Mouse (Mus musculus) olfactory bulb, adult 2 months (tissue): ENCODE measurements around the gene Rbfox3.

Experiments
- CTCF ChIP-seq: fragments of 200-500 bp; IDR thresholded peaks from 2 replicates; pipeline ENCODE4 v1.5.1; 2012; ENCODE audit warnings: low read depth, mild to moderate bottlenecking, low read length, moderate library complexity; ENCODE audit not compliant: insufficient read depth
- POLR2A ChIP-seq: fragments of 200-500 bp; IDR thresholded peaks from 2 replicates; pipeline ENCODE4 v1.6.1; 2012; ENCODE audit warnings: mild to moderate bottlenecking, low read depth, low read length, moderate library complexity; ENCODE audit not compliant: insufficient read depth

DNA sequence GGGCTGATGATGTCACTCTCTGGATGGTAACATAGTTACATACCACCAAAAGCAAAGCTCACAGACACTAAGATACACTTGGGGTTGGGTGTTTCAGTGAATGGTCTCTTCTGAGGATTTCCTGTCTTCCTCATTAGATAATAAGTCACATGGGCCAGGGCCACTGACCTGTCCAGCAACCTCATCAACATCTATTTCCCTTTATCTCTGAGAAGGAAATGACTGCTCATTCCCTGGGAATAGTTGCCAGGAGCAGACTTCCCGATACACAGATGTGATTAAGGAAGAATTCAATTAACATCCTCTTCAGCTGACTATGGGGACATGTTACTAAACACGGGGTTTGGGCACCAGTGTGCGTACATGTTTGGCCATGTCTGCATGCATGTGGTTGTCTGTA is 245.2 kb downstream of the Rbfox3 start:
- no peak for TF ChIP-seq POLR2A
- TF ChIP-seq CTCF, result no peak
